Mouse (Mus musculus) heart, postnatal 25 days (tissue): Measurements from ENCODE around the gene Car7. TPM values are rescaled to one million over a fixed set of nuclear protein-coding genes. Genes with fewer than 3 reads are reported as not detected.
"Not testable (repeated sequence)": the region's sequence is repeated elsewhere in the genome, so short reads cannot be mapped to it uniquely, and the experiment has no call there.

Experiments used
- DNase-seq: peaks from one replicate; pipeline ENCODE4 v3.0.0; 2022; ENCODE audit warnings: low spot score
- intact Hi-C: fragments of 180-260 bp; cut with DNase I; formaldehyde crosslinking; loops from one replicate; pipeline ENCODE4 v1.15.1; 2025
- total RNA-seq, 2 experiments: library from RNA; stranded (reverse); gene quantifications; 2 replicates each; pipeline ENCODE4 v1.2.3; 2021

The Car7 gene
- total RNA-seq, 2 experiments from 2014 or later = 2.9 to 3.4 TPM

GRCm38 (mm10) chr8:104564633-104565456 is 30.4 kb downstream of the Car7 start:
- intact Hi-C loops = loop anchor here (10.0 kb wide), 1 partner anchor 310 kb away; the partner anchor contains the start of gene Cklf
- DNase-seq = peak; percentile 56

- intact Hi-C loops = loop anchor here (10.0 kb wide), 1 partner anchor 311 kb away; the partner anchor contains the start of gene Cklf
- DNase-seq = no peak
Observed at GRCm38 (mm10) chr8:104565457-104565798, 30.9 kb downstream of the Car7 start.

- intact Hi-C loops = loop anchor here (10.0 kb wide), 1 partner anchor 315 kb away; the partner anchor contains the start of gene Cklf
- no peak for DNase-seq
Observed at GRCm38 (mm10) chr8:104569559-104569958, 35.1 kb downstream of the Car7 start.

- intact Hi-C loops = loop anchor here (1.0 to 2.0 kb wide), 3 partner anchors 36 to 226 kb away; partner anchors contain the start of genes Car7, Dync1li2 and Nae1
- peak; percentile 59 for DNase-seq
Observed at GRCm38 (mm10) chr8:104570436-104571343, 36.2 kb downstream of the Car7 start.

GRCm38 (mm10) chr8:104576820-104577219 is 42.3 kb downstream of the Car7 start:
- no peak for DNase-seq
- intact Hi-C loops = no loop called here

- intact Hi-C loops = not testable (repeated sequence)
Observed at GRCm38 (mm10) chr8:104577606-104578005, 43.1 kb downstream of the Car7 start.

GRCm38 (mm10) chr8:104584522-104584921 is 50.0 kb downstream of the Car7 start:
- no peak for DNase-seq
- intact Hi-C loops = no loop called here

More at GRCm38 (mm10) chr8:104577606-104578005, 43.1 kb downstream of the Car7 start:
- not testable (repeated sequence) for DNase-seq

GRCm38 (mm10) chr8:104590284-104590683 is 55.8 kb downstream of the Car7 start:
- no peak for DNase-seq
- intact Hi-C loops = no loop called here

GRCm38 (mm10) chr8:104591133-104591834 is 56.8 kb downstream of the Car7 start, which contains the start of gene Pdp2:
Pdp2 (plus strand) TSS chr8:104591451.
- intact Hi-C loops = no loop called here
- peak; percentile 86 for DNase-seq

GRCm38 (mm10) chr8:104591856-104592255 is 57.4 kb downstream of the Car7 start:
- intact Hi-C loops = no loop called here
- DNase-seq = no peak

- intact Hi-C loops = no loop called here
- DNase-seq = no peak
Observed at GRCm38 (mm10) chr8:104592566-104592965, 58.1 kb downstream of the Car7 start.

GRCm38 (mm10) chr8:104593536-104594325 is 59.2 kb downstream of the Car7 start:
- no peak for DNase-seq
- intact Hi-C loops = no loop called here

- intact Hi-C loops = no loop called here
- DNase-seq = no peak
Observed at GRCm38 (mm10) chr8:104594611-104595362, 60.3 kb downstream of the Car7 start.

- intact Hi-C loops = no loop called here
- DNase-seq = no peak
Observed at GRCm38 (mm10) chr8:104595773-104596536, 61.5 kb downstream of the Car7 start.

GRCm38 (mm10) chr8:104597656-104598055 is 63.2 kb downstream of the Car7 start:
- intact Hi-C loops = no loop called here
- no peak for DNase-seq

GRCm38 (mm10) chr8:104598496-104598895 is 64.0 kb downstream of the Car7 start:
- intact Hi-C loops = no loop called here
- DNase-seq = no peak
